Mouse (Mus musculus): ENCODE data around the gene Sncg. TPM values are rescaled to one million over a fixed set of nuclear protein-coding genes. Genes with fewer than 3 reads are reported as not detected.
"Not testable (repeated sequence)": the region's sequence is repeated elsewhere in the genome, so short reads cannot be mapped to it uniquely, and the experiment has no call there.

The Sncg gene
- polyA plus RNA-seq, 1 experiment from 2014 or later, result 37.9 TPM

GRCm38 (mm10) chr14:34373581-34373980 is 1.0 kb downstream of the Sncg start:
- Histone ChIP-seq H3K9me3 (ENCODE audit: control insufficient read depth, low read length) (no peaks in the 10 kb centered on the region), H3K36me3 (ENCODE audit: control insufficient read depth, insufficient read depth, low read length) (no peaks in the 10 kb centered on the region), H3K4me1 (ENCODE audit: control insufficient read depth, insufficient read depth, low read length) (peaks cover 9% of the 10 kb centered on the region), H3K4me3 (ENCODE audit: low read length) (no peak overlapping the region), H3K4me2 (ENCODE audit: low read depth, low read length) (no peak overlapping the region), H3K27ac (ENCODE audit: low read length) (no peak overlapping the region), H3K27me3 (replicated peaks; ENCODE audit: control insufficient read depth, insufficient read depth, low read length) (no peaks in the 10 kb centered on the region), H3K9ac (ENCODE audit: low read depth, low read length) (no peak overlapping the region)
- no peak for ATAC-seq
- WGBS, result 82% methylated on average over 6 of the region's 6 CpGs

DNA sequence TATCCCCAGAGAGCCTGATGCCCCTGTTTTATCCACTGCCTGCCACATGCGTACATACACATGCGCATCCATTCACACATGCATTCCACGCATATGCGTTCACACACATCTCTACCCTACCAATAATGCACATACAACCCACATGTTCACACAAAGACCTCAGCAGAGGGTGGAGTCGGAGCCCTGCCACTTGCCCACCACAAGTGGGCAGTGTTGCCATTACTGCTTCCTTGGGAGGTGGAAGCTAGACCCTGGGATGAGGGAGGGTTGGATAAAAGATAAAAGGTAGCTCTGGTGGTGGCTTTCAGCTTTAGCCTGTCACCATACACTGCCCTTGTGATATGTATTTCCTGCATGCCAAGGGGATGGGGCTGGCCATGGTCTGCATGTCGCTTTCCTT is 1.9 kb downstream of the Sncg start:
- 87% methylated on average over 6 of the region's 6 CpGs for WGBS
- Histone ChIP-seq H3K36me3 (ENCODE audit: control insufficient read depth, insufficient read depth, low read length) (no peaks in the 10 kb centered on the region), H3K27ac (ENCODE audit: low read length) (no peak overlapping the region), H3K4me3 (ENCODE audit: low read length) (no peak overlapping the region), H3K4me2 (ENCODE audit: low read depth, low read length) (no peak overlapping the region), H3K9me3 (ENCODE audit: control insufficient read depth, low read length) (no peaks in the 10 kb centered on the region), H3K9ac (ENCODE audit: low read depth, low read length) (no peak overlapping the region), H3K27me3 (replicated peaks; ENCODE audit: control insufficient read depth, insufficient read depth, low read length) (no peaks in the 10 kb centered on the region), H3K4me1 (ENCODE audit: control insufficient read depth, insufficient read depth, low read length) (peaks cover 6% of the 10 kb centered on the region; the same call in 1 of the 2 replicates)
- ATAC-seq, result no peak

DNA sequence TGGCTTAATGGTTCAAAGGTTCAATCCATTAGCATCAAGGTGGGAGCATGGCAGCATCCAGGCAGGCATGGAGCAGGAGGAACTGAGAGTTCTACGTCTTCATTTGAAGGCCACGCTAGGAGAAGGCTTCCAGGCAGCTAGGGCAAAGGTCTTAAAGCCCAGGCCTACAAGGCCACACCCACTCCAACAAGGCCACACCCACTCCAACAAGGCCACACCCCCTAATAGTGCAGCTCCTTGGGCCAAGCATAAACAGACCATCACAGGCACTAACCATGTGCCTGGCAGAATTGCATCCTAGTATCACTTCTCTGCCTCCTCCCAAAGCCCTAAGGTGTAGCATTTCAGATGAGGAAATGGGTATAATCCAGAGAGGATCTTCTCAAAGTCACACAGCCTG is 2.8 kb downstream of the Sncg start:
- 61% methylated on average over 2 of the region's 2 CpGs for WGBS
- H3K36me3 ChIP-seq (ENCODE audit: control insufficient read depth, insufficient read depth, low read length), result no peaks in the 10 kb centered on the region
- no peak overlapping the region for H3K4me3 ChIP-seq (ENCODE audit: low read length)
- ATAC-seq, result no peak; the same call in 1 of the 2 replicates
- no peaks in the 10 kb centered on the region for H3K27me3 ChIP-seq (replicated peaks; ENCODE audit: control insufficient read depth, insufficient read depth, low read length)
- no peaks in the 10 kb centered on the region for H3K9me3 ChIP-seq (ENCODE audit: control insufficient read depth, low read length)
- no peak overlapping the region for H3K4me2 ChIP-seq (ENCODE audit: low read depth, low read length)
- no peak overlapping the region for H3K27ac ChIP-seq (ENCODE audit: low read length)
- H3K4me1 ChIP-seq (ENCODE audit: control insufficient read depth, insufficient read depth, low read length), result peaks cover 6% of the 10 kb centered on the region; the same call in 1 of the 2 replicates
- H3K9ac ChIP-seq (ENCODE audit: low read depth, low read length), result no peak overlapping the region

DNA sequence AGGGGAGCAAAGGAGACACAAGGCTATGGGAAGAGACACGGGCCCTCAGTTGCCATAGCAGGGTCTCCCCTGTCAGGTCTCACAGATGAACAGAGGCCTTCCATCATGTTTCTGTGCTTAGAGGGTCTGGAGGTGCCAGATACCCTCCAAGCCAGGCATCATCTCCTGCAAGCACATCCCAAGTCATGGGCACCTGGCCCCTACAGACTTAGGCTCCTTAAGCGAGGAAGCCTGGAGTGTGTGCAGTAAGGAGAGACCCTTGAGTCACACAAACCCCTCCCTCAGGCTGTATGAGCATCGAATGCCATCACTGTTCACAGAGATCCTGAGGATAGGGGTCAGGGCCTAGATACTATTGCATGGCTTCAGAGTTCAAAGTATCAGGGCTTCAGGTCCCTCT is 3.7 kb downstream of the Sncg start:
- Histone ChIP-seq H3K9ac (ENCODE audit: low read depth, low read length) (no peak overlapping the region), H3K27me3 (replicated peaks; ENCODE audit: control insufficient read depth, insufficient read depth, low read length) (no peaks in the 10 kb centered on the region), H3K4me2 (ENCODE audit: low read depth, low read length) (no peak overlapping the region), H3K4me3 (ENCODE audit: low read length) (no peak overlapping the region), H3K4me1 (ENCODE audit: control insufficient read depth, insufficient read depth, low read length) (peaks cover 6% of the 10 kb centered on the region; the same call in 1 of the 2 replicates), H3K36me3 (ENCODE audit: control insufficient read depth, insufficient read depth, low read length) (no peaks in the 10 kb centered on the region), H3K27ac (ENCODE audit: low read length) (no peak overlapping the region), H3K9me3 (ENCODE audit: control insufficient read depth, low read length) (no peaks in the 10 kb centered on the region)
- 89% methylated on average over 3 of the region's 3 CpGs for WGBS
- no peak for ATAC-seq

DNA sequence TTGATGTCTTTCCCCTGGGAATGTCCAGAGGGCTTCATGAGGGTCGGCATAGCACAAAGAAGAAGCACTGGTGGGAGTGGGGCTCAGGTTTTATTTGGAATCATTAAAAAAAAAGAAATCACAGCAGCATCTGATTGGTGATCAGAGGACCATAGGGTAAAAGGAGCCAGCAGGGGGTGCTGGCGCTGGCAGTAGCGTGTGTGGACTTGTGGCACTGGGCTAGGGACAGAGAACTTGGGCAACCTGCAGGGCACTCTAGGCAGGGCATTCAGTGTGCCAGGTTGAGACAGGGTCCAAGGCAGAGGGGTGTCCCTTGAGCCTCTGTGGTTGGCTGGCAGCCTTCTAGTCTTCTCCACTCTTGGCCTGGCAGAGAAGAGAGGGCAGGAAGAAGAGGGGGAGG is 4.4 kb downstream of the Sncg start:
- no peak overlapping the region for H3K4me2 ChIP-seq (ENCODE audit: low read depth, low read length)
- H3K9me3 ChIP-seq (ENCODE audit: control insufficient read depth, low read length), result no peaks in the 10 kb centered on the region
- H3K36me3 ChIP-seq (ENCODE audit: control insufficient read depth, insufficient read depth, low read length), result no peaks in the 10 kb centered on the region
- no peak for ATAC-seq
- WGBS, result 68% methylated on average over 3 of the region's 3 CpGs
- H3K4me1 ChIP-seq (ENCODE audit: control insufficient read depth, insufficient read depth, low read length), result peaks cover 6% of the 10 kb centered on the region; the same call in 1 of the 2 replicates
- no peak overlapping the region for H3K9ac ChIP-seq (ENCODE audit: low read depth, low read length)
- no peak overlapping the region for H3K4me3 ChIP-seq (ENCODE audit: low read length)
- H3K27ac ChIP-seq (ENCODE audit: low read length), result no peak overlapping the region
- H3K27me3 ChIP-seq (replicated peaks; ENCODE audit: control insufficient read depth, insufficient read depth, low read length), result no peaks in the 10 kb centered on the region

GRCm38 (mm10) chr14:34365147-34365507 is 9.5 kb downstream of the Sncg start:
- H3K27me3 ChIP-seq (replicated peaks; ENCODE audit: control insufficient read depth, insufficient read depth, low read length), result no peaks in the 10 kb centered on the region
- no peak overlapping the region for H3K4me2 ChIP-seq (ENCODE audit: low read depth, low read length)
- no peak overlapping the region for H3K27ac ChIP-seq (ENCODE audit: low read length)
- no peaks in the 10 kb centered on the region for H3K36me3 ChIP-seq (ENCODE audit: control insufficient read depth, insufficient read depth, low read length)
- 92% methylated on average over 2 of the region's 2 CpGs for WGBS
- no peaks in the 10 kb centered on the region for H3K9me3 ChIP-seq (ENCODE audit: control insufficient read depth, low read length)
- H3K9ac ChIP-seq (ENCODE audit: low read depth, low read length), result no peak overlapping the region
- H3K4me1 ChIP-seq (ENCODE audit: control insufficient read depth, insufficient read depth, low read length), result peaks cover 4% of the 10 kb centered on the region; the same call in 1 of the 2 replicates
- no peak for ATAC-seq
- no peak overlapping the region for H3K4me3 ChIP-seq (ENCODE audit: low read length)

DNA sequence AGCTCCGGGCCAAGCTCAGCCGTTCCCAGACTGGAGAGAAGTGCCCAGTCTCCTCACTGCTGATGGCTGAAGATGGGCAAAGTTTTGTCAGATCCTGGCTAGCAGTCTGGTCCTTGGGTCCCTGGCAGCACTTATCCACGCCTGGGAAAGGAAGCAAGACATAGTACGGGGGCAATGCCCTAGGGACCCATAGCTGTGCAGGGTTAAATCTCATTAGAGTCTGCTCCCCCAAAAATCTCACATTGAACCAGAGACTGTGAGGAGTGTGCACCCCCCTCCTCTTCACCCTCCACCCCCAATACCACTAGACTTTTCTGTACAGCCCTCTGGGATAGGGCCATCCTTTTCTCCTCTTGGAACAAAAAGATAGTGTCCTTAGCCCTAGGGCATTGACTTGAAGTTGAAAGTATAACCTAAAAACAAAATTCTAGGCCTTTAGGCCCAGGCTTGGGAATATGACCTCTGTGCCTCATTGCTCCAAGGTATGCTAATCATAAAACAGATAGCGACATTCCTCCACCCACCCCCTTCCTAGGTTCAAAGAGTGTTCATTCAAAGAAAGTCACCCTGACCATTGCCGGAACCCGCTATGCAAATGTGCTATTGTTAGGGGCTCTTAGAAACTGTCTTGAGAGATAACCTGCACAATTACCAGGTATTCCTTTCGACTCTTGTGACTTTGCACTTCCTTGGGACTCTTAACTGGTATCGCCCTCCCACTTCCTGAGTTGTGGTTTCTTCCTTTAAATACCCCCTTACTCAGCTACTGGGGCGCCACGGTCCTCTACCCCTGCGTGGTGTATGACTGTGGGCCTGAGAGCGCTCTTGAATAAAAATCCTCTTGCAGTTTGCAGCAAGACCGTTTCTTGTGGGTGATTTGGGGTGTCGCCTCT is 10.1 kb downstream of the Sncg start:
- peak overlapping the region; percentile 48; the same call in 1 of the 2 replicates for H3K4me3 ChIP-seq (ENCODE audit: low read length)
- peak overlapping the region; percentile 90; the same call in 1 of the 2 replicates for H3K4me2 ChIP-seq (ENCODE audit: low read depth, low read length)
- H3K36me3 ChIP-seq (ENCODE audit: control insufficient read depth, insufficient read depth, low read length); H3K27me3 ChIP-seq (replicated peaks; ENCODE audit: control insufficient read depth, insufficient read depth, low read length); H3K4me1 ChIP-seq (ENCODE audit: control insufficient read depth, insufficient read depth, low read length); H3K27ac ChIP-seq (ENCODE audit: low read length); ATAC-seq; H3K9me3 ChIP-seq (ENCODE audit: control insufficient read depth, low read length): not testable (repeated sequence)
- WGBS, result 84% methylated on average over 15 of the region's 15 CpGs
- peak overlapping the region; percentile 59; the same call in 1 of the 2 replicates for H3K9ac ChIP-seq (ENCODE audit: low read depth, low read length)

- ATAC-seq, result peak; percentile 95
- Histone ChIP-seq H3K36me3 (ENCODE audit: control insufficient read depth, insufficient read depth, low read length) (no peaks in the 10 kb centered on the region), H3K9me3 (ENCODE audit: control insufficient read depth, low read length) (no peaks in the 10 kb centered on the region), H3K27me3 (replicated peaks; ENCODE audit: control insufficient read depth, insufficient read depth, low read length) (no peaks in the 10 kb centered on the region), H3K4me3 (ENCODE audit: low read length) (peak overlapping the region; percentile 48), H3K27ac (ENCODE audit: low read length) (no peak overlapping the region), H3K4me1 (ENCODE audit: control insufficient read depth, insufficient read depth, low read length) (peaks cover 4% of the 10 kb centered on the region; the same call in 1 of the 2 replicates), H3K4me2 (ENCODE audit: low read depth, low read length) (peak overlapping the region; percentile 90), H3K9ac (ENCODE audit: low read depth, low read length) (peak overlapping the region; percentile 59)
- WGBS, result 4% methylated on average over 32 of the region's 32 CpGs
Measured at GRCm38 (mm10) chr14:34363490-34364253, 10.9 kb downstream of the Sncg start.

DNA sequence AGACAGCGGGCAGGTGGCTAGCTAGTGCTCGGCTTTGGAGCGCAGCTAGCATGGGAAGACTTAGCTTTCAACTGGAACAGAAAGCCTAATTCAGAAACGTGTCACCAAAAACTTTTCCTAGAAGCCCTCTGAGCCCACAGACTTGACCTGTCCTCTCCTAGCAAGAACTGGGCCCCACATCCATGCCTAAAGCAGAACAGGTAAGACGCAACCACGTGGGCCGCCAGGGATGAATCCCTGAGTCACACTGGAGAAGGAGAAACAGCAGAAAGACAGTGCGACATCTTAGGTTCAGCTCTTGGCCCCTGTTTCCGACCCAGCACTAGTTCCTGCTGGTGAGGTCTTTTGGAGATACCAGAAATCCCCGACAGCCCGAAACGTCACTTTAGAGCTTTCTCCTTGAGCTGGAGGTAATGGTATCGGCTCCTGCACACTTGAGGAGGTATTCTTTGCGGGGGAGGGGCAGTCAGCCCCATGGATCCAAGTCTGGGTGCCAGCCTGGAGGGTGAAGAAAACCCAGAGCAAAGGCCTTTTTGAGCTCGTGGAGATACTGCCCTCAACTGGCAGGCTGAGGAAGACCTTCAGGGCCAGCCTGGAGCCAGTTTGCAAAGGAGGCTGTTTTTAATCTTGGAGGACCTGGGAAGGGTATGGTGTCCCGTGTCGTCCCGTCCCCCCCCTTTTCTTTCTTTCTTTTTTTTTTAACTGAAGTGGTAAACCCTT is 11.7 kb downstream of the Sncg start:
- Histone ChIP-seq H3K27me3 (replicated peaks; ENCODE audit: control insufficient read depth, insufficient read depth, low read length) (no peaks in the 10 kb centered on the region), H3K36me3 (ENCODE audit: control insufficient read depth, insufficient read depth, low read length) (no peaks in the 10 kb centered on the region), H3K4me3 (ENCODE audit: low read length) (peak overlapping the region; percentile 48), H3K9me3 (ENCODE audit: control insufficient read depth, low read length) (no peaks in the 10 kb centered on the region), H3K4me1 (ENCODE audit: control insufficient read depth, insufficient read depth, low read length) (peaks cover 4% of the 10 kb centered on the region; the same call in 1 of the 2 replicates), H3K27ac (ENCODE audit: low read length) (no peak overlapping the region), H3K4me2 (ENCODE audit: low read depth, low read length) (peak overlapping the region; percentile 90), H3K9ac (ENCODE audit: low read depth, low read length) (peak overlapping the region; percentile 59; the same call in 1 of the 2 replicates)
- WGBS, result 36% methylated on average over 18 of the region's 18 CpGs
- peak; percentile 58 for ATAC-seq
